Mouse (Mus musculus) cortical plate, adult 2 months (tissue): Measurements from ENCODE around the gene Psap. TPM values are rescaled to one million over a fixed set of nuclear protein-coding genes. Genes with fewer than 3 reads are reported as not detected.
A peak's percentile ranks its signal among the peaks of the same experiment; 100 is the strongest.

Experiments used
- H3K27ac ChIP-seq: fragments of 200-500 bp; 2 replicates; pipeline ENCODE4 v1.5.1; 2012; ENCODE audit warnings: low read length, control low read depth, inconsistent platforms; ENCODE audit not compliant: insufficient read depth
- H3K4me1 ChIP-seq: fragments of 200-500 bp; 2 replicates; pipeline ENCODE4 v1.6.1; 2011; ENCODE audit warnings: low read length; ENCODE audit not compliant: control insufficient read depth, insufficient read depth
- H3K4me3 ChIP-seq: fragments of 200-500 bp; 2 replicates; pipeline ENCODE4 v1.5.1; 2011; ENCODE audit warnings: mild to moderate bottlenecking, low read length, control low read depth; ENCODE audit not compliant: insufficient read depth
- CTCF ChIP-seq: fragments of 200-500 bp; IDR thresholded peaks from 2 replicates; pipeline ENCODE4 v1.5.1; 2011; ENCODE audit warnings: mild to moderate bottlenecking, control low read depth, low read length; ENCODE audit not compliant: insufficient read depth; ENCODE audit errors: extremely low read depth
- POLR2A ChIP-seq: fragments of 200-500 bp; IDR thresholded peaks from 2 replicates; pipeline ENCODE4 v1.6.1; 2011; ENCODE audit warnings: mild to moderate bottlenecking, low read length, control low read depth; ENCODE audit not compliant: insufficient read depth; ENCODE audit errors: extremely low read depth
- polyA plus RNA-seq: library from polyadenylated mRNA; depleted of rRNA; stranded (reverse); fragments of >200 nt; gene quantifications from 2 replicates; pipeline ENCODE4 v1.2.3, GENCODE M21; 2012

Psap gene
- polyA plus RNA-seq, 1 experiment, result 1,956 TPM

DNA sequence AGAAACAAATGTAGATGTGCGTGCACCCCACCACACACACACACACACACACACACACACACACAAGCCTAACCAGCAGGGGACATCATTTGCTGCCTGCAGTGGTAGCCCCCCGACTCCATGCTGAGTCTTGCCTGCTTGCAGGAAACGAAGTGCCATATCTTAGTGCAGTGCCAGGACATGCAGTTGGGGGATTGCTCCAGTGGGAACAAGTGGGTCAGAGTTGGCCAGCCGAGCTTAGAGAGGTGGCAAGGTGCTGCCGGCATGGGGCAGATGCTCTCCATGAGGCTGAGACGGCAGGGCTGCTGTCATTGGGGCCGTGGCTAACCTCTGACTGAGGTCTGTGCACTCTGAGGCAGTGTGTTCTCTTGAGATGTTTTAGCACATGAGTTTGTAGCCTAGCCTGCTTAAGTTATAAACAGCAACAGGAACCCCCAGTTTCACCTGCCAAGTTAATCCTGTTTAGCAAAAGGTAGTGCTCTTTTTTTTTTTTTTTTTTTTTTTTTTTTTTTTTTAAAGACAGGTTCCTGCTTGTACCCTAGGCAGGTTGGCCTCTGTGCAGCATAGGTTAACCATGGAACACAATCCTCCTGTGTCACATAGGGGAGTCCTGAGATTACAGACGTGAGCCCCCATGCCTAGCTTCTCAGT, 2.0 kb downstream of the Psap start:
- H3K4me1 ChIP-seq, result peaks cover 21% of the 10 kb centered on the region
- peak overlapping the region; percentile 90 for H3K4me3 ChIP-seq
- TF ChIP-seq CTCF (no peak), POLR2A (no peak)
- H3K27ac ChIP-seq, result no peak overlapping the region

DNA sequence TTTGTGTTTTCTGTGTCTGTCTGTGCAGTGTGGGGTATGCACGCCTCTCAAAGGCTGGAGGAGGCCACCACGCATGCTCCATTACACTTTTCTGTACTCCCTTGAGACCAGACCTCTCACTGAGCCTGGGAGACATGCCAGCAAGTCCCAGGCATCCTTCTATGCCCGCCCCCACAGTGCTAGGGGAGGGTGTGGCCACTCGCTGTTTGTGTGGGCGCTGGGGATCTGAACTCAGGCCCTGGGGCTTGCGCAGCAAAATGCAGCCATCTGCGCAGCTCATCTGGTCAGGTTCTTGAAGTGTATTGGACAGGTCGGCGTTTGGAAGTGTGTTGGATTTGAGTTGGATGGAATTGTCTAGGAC, 2.5 kb downstream of the Psap start:
- Histone ChIP-seq H3K27ac (peak overlapping the region; percentile 27; the same call in 1 of the 2 replicates), H3K4me1 (peaks cover 26% of the 10 kb centered on the region), H3K4me3 (peak overlapping the region; percentile 90)
- TF ChIP-seq CTCF (no peak), POLR2A (no peak)

DNA sequence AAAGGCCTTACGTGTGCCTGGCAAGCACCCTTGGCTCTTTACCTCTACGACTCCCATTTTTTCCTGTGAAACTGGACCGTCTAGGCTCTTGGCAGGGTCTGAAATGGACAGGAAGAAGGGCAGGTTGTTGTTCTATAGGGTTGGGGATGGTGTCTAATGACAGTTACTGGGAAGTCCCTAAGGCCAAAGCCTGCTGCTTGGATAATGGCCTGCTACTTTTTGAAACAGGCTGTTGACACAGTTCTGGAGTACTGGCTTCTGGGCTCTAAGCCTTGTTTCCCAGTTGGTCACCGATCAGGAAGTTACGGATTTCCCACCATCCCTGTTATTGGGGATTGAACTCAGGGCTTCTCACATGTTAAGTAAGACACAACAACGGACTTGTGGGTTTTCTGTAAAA, 2.9 kb downstream of the Psap start:
- Histone ChIP-seq H3K4me3 (peak overlapping the region; percentile 90), H3K27ac (peak overlapping the region; percentile 27; the same call in 1 of the 2 replicates), H3K4me1 (peaks cover 28% of the 10 kb centered on the region)
- no peak for TF ChIP-seq CTCF
- TF ChIP-seq POLR2A, result no peak

DNA sequence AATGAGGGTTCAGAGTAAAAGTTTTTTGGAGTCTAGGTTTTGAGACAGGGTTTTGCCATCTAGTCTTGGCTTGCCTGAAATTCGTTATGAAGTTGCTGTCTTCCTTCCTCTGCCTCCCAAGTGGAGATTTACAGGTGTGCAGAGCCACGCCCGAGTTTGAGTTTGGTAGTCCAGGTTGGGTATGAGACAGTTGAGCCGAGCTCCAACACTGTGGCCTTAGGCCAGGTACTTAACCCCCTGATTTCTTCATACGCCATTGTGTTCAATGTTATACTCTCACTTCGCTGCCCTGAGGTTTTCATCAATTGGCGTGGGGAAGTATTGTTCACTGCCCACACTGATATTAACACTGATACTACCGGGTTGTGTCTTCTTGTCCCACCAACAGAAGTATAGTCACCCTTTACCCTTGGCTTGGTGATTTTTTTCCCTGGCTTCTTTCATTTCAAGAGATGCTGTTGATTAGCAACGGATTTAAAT, 4.2 kb downstream of the Psap start:
- Histone ChIP-seq H3K27ac (no peak overlapping the region), H3K4me1 (peaks cover 33% of the 10 kb centered on the region), H3K4me3 (no peak overlapping the region)
- TF ChIP-seq POLR2A (no peak), CTCF (no peak)

DNA sequence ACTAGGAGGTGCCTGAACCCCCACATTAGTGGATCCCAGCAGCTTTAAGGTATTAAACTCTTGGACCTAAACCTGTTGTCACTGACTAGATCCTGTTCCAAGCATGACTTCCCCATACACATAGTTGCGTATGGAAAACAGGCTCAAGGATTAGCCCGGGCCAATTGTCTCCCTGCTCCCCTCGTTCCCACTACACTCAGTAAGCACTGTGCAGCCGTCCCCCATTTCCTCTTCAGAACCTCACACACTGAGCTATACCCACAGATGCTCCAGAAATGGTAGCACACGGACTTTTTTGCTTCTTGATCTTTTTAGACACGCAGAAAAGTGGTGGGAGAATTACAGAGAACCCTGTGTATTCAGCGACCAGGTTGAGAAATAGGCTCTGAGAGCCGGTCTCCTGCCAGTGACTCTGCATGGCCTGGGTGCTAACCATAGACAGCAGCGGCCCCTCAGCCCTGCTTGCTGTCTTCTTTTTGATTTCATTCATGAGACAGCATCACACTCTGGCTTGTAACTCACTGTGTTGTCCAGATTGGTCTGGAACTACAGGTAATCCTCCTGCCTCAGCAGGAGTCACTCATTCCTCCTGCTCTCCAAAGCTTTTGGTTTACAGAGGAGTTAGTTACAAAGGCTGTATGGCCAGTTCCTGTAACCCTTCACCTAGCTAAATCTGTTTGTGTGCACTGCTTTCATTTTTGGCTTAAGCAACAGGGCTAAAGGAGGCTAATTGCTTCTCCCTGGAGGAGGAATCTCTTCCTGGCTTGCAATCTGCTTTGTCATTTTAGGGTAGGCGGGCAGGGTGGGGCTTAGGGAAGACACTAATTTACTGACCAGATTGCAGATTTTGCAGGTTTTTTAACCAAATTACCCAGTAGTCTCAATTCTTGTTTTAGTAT, 4.9 kb downstream of the Psap start:
- Histone ChIP-seq H3K27ac (peak overlapping the region; percentile 73), H3K4me3 (no peak overlapping the region), H3K4me1 (peaks cover 37% of the 10 kb centered on the region)
- TF ChIP-seq CTCF, result no peak
- TF ChIP-seq POLR2A, result no peak

DNA sequence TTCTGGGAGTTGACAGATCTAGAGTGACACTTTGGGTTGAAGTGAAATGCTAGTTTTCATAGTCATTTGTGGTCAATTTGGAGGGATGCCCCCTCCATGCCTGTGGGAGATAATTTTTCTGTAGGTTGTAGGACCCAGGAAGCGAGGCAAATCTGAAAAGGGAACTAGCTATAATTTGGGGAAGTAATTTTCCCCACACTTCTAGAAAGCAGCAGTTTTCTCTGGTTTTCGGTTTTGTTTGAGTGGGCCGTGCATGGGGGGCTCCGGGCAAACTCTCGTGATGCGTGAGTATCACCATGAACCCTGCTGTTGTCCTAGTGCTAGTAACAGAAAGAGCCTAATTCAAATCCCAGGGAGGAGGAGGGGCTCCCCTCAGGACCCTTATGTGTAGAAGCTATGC, 6.8 kb downstream of the Psap start:
- peaks cover 42% of the 10 kb centered on the region for H3K4me1 ChIP-seq
- TF ChIP-seq POLR2A, result no peak
- TF ChIP-seq CTCF, result no peak
- H3K27ac ChIP-seq, result peak overlapping the region; percentile 63
- no peak overlapping the region for H3K4me3 ChIP-seq

DNA sequence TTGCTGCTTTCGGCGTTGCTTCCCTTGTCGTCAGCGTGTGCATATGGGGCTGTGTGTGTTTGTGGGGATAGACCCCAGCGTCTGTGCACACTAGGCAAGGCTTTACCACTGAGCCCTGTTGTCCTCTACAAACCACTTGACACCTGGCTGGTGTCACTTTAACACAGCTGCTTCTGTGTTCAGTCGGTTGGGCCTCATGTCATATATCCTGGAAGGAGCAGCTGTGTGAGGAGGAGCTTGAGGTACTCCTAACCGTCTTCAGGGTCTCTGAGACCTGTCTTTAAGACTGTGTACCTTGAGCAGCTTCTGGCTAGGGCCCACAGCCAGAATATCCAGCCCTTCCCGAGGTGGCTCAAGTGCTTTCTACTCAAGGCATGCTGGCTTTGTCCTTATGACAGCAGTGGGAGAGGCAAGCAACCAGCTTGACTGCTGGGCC, 7.3 kb downstream of the Psap start:
- Histone ChIP-seq H3K4me1 (peaks cover 41% of the 10 kb centered on the region), H3K4me3 (peak overlapping the region; percentile 21; the same call in 1 of the 2 replicates), H3K27ac (peak overlapping the region; percentile 63)
- TF ChIP-seq CTCF (no peak), POLR2A (no peak)

DNA sequence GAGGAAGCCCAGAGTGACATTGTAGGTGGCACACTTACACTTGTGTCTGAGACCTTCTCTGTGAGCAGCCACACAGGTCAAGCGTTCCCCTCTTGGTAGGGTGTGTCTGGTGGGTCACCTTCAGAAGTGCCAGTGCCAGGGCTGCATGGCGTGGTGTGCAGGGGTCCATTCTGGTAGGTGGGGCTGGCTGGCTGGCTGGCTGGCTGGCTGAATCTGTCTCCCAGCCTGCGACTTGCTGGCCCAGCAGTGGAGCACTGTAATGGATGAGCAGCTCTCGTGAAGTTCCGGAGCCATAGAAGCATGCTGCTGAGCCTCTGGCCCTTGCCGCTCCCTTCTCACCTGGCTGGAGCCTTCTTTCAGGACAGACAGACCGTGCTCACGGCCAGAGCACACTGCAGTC, 7.8 kb downstream of the Psap start:
- Histone ChIP-seq H3K27ac (peak overlapping the region; percentile 63), H3K4me1 (peaks cover 45% of the 10 kb centered on the region)
- TF ChIP-seq CTCF (no peak), POLR2A (no peak)

DNA sequence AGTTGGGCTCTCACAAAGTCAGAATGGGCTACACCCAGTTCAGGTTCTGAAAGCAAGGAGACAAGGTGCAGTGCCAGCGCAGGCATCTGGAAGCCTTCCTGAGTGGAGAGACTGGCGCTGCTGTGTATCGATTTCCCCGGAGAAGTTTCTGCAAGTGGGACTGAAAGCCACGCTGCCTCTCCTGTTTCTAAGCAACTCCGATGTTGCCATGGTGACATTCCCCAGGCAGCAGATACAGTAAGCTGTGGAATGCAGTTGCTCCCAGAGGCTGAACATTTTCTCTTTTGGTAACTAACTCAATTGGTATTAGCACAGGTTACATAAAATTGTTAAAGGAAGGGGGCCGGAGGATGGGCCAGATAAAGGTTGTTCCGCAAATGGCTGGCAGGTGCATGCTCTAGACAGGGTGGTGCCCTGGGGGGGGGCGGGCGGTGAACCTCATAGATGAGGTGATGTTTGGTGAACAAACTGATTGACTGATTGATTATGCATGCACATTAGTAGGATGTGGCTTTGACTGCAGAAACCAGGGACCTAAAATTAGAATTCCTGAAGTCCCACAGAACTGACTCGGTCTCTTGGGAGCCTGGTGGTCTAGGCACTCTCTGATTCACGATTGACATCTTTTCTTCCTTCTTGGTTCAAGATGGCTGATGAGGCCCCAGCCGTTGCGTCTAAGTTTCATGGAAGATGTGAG, 8.4 kb downstream of the Psap start:
- no peak for TF ChIP-seq CTCF
- TF ChIP-seq POLR2A, result peak; percentile 33; the same call in 1 of the 2 replicates
- H3K4me3 ChIP-seq, result peak overlapping the region; percentile 21
- peaks cover 44% of the 10 kb centered on the region for H3K4me1 ChIP-seq
- H3K27ac ChIP-seq, result peak overlapping the region; percentile 71

More for the DNA sequence above, 7.8 kb downstream of the Psap start:
- H3K4me3 ChIP-seq, result peak overlapping the region; percentile 21
